Mouse (Mus musculus) naive thymus-derived CD4-positive, alpha-beta T cell, adult 2 months (primary cell): ENCODE data around the gene Prom1.
A peak's percentile ranks its signal among the peaks of the same experiment; 100 is the strongest.
"Not testable (repeated sequence)": the region's sequence is repeated elsewhere in the genome, so short reads cannot be mapped to it uniquely, and the experiment has no call there.

Experiments used
- DNase-seq: peaks from one replicate; pipeline ENCODE4 v3.0.0-alpha.2; 2011; ENCODE audit warnings: low read depth

Prom1 gene

DNA sequence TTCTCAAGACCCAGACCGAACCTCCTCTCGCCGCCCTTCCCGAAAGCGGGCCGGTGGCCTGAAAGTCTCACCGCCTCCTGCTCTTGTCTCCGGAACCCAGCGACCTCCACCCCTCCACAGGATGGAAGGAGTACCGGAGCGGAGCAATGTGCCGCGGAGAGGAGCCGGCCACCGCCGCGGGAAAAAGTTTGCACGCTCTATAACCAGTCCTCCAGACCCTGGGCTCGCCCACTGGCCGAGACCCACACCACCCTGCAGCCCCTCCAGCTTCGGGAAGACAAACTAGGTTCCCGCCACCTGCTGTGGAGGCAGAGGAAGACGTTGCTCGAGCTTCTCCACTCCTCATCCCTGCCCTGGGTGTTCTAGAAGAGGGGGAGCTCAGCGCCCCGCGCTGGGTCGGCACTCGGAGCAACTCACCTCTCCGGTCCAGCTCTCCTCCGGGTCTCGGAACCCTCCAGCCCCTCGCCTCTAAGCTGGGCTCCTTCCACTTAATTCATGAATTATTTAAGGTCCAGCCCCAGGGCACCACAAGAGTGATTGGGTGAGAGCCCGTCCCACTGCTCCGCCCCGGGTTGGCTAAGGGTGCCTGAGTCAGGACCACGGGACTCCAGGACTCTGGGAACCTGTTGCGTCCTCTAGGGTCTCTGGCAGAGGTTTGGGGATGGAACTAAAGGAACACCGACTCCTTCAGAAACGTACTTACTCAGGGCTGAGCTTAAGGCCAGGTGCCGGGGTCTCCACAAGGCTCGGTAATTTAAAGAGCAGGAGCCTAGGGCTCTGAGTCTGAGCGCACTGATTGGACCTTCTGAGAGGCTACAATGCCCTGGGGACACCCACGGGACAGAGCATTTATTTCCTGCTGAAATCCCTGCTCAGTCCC, at the start of gene Prom1:
TSS of gene Prom1 (minus strand) at position 802 of the 880 bp plus-strand sequence.
- no peak for DNase-seq

DNA sequence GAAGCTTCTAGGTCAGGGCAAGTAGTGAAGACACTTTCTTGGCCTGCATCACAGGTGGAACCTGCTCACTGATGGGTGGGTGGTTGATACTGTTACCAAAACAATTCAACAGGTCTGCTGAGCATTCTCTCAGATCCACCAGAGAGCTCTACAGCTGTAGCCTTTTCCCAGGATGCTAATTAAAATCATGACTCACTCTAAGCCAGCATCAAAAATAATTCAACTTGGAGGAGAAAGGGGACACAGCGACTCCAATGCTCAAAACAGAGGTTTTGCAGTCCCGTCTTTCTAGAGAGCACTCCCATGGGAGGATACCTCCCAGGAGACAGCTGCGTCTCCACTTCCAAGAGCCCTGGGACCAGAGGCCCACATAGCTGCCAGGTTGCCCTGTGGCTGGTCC, 45.9 kb upstream of the Prom1 start:
- DNase-seq, result no peak

DNA sequence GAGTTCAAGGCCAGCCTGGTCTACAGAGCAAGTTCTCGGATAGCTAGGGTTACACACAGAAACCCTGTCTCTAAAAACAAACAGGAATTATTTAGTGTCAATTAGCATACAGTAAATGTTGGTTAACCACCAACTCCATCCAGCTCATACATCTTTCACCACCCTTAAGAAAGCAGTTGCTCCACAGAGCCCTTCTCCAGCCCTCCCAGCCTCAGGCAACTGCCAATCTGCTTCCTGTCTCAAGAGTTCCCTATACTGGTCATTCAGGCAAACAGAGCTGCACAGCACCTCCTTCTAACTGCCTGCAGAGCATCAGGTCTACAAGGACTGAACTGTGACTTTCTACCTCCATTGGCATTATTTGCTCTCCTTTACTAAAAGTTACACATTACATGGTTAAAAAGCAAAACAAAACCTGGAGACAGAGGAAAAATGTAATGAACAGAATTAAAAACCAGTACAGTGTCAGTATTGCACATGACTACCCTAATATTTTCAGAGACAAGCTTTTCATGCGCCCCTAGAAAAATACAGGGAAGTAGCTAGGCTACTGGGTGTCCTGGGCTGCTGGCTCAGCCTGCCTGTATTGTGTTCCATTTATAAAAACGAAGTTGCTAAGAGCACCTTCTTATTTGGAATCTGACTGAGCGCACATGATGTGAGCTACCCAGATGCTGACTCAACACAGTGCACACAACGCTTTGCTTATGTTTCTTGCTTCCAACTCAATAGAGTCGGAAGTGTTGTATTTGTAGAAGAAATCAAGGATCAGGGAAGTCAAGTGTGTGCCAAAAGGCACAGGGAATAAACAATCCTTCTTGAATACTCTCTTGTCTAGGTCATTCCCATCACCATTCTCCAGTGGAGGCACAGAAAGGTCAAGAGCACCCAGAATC, 44.9 kb upstream of the Prom1 start:
- no peak for DNase-seq

- no peak for DNase-seq
Measured at GRCm38 (mm10) chr5:44143467-44144235, 41.8 kb upstream of the Prom1 start.

DNA sequence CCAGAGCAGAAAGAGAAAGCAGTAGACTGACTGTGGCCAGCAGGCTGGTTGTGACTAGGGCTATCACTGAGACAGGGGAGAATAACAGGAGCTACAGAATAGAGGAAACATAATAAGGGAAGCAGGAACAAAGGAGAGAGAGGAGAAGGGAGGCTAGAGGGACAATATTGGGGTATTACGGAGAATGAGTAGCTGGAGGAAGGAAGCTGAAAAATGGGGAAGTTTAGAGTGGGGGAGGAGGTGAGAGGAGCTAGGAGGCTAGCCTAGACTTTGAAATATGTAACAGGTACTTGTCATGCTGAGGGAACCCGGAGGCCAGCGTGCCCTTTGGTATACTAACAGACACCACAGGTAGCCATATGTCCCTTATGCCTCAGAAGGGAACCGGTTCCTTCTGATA, 25.7 kb upstream of the Prom1 start:
- DNase-seq, result no peak

DNA sequence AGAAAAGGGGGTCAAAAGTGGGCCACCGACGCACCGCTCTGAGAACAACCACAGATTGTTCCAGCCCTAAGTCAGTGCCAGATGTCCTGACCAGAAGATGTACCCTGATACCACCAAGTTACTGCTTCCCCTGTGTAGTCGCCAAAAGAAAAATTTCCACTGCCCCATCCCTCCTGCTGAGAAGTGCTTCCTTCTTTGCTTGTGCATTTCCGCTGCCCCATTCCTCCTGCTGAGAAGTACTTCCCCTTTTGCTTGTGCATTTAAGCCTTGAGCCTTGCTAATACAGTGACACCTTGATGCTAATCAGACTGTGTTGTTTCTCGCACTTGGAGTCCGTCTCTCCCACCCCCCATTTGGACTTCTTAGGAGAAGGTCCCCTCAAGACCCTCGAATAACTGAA, 24.7 kb upstream of the Prom1 start:
- not testable (repeated sequence) for DNase-seq

DNA sequence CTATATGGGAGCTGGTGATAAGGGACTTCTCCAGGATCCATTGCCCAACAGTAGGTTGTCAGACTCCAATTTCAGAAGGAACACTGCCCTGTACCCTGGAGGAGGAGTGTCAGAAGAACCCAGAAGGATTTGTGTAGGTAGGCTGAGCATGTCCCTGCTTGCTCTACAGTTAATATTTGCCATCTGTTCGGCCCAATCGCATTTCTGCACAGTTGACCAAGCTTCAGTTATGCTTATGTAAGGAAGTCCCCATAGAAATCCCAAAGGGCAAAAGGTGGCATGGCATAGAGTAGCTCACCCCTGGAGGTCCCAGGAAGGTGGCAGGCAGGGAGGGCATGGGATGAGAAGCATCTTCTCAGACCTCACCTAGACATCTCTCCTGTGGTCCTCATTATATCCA, 19.6 kb upstream of the Prom1 start:
- no peak for DNase-seq

- no peak for DNase-seq
Measured at GRCm38 (mm10) chr5:44113138-44113537, 11.3 kb upstream of the Prom1 start.

GRCm38 (mm10) chr5:44109121-44109520, 7.3 kb upstream of the Prom1 start:
- DNase-seq, result no peak

DNA sequence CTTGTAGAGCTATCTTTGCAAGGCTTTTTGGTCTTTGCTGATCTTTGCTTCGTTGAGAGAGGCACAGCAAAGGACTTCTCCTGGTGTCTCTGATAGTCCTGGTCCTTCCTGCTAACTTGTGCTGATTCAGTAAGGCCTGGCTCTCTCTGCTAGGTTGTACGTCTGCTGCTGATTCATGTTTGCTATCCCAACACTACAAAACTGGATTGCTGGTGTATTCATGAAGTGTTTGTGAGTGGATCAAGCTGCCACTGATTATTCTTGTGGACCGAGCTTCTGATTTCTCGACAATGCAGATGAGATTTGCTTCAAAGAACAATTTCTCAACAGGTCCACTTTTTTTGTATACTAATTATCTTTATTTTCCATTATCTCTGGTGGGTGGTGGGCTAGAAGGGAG, 6.3 kb upstream of the Prom1 start:
- no peak for DNase-seq

- DNase-seq, result no peak
Measured at GRCm38 (mm10) chr5:44105192-44105591, 3.4 kb upstream of the Prom1 start.

DNA sequence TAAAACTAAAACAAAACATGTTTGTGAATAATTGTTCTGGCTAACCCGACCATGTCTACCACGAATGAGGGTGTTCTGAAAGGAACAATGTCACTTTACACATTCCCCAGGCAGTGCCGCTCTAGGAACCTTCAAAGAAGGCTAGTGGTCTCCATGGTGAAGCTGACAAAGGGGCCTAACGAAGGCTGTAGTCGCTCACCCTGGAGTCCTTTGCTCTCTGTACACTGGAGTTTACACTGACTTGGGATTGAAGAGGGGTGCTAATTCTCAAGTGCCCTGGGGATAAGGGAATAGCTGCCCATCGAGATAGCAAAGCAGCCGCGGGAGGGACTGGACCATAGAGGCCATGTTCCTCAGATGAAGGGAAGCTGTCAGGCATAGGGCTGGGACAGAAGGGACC, 2.9 kb upstream of the Prom1 start:
- DNase-seq, result no peak

GRCm38 (mm10) chr5:44104120-44104519, 2.3 kb upstream of the Prom1 start:
- DNase-seq, result peak; percentile 1

GRCm38 (mm10) chr5:44103121-44103520, 1.3 kb upstream of the Prom1 start:
- no peak for DNase-seq

- no peak for DNase-seq
Measured at GRCm38 (mm10) chr5:44100544-44101230, 1.1 kb downstream of the Prom1 start.

DNA sequence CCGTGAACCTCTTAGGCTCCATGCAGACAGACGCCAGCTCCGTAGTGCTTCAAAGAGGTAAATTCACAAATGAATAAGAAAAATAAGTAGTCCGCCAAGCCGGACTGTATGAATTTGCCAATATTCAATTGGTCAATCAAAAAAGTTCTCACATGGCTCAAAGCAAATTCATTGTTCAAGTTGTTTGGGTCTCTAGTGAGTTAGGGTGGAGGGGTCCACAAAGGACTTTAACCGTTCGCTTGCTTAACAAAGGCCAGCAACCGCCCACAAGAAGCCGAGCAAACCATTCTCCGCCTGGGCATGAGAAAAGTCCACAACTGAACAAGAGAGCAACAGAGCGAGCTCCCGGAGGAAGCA, 1.7 kb downstream of the Prom1 start:
- DNase-seq, result no peak

- DNase-seq, result no peak
Measured at GRCm38 (mm10) chr5:44096996-44097395, 4.8 kb downstream of the Prom1 start.

DNA sequence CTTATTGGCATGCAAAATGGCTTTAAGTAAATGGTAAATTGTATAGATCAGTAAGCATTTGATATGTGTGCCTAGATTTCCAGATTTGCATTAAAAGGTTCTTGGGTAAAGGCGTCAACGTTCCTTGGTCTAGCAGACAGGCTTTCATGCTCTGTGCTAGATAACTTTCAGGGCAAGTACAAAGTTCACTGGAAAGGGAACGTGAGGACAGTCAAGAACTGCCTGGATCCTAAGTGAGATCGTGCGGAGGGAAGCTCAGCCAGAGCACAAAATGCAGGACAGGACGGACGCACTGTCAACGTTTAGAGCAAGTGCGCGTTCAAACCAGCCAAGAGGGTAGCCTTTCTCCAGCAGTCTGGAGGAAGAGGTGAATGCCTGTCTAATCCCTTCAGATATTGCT, 5.7 kb downstream of the Prom1 start:
- no peak for DNase-seq

- no peak for DNase-seq
Measured at GRCm38 (mm10) chr5:44095697-44096096, 6.1 kb downstream of the Prom1 start.

GRCm38 (mm10) chr5:44087034-44087433, 14.8 kb downstream of the Prom1 start:
- DNase-seq, result no peak

DNA sequence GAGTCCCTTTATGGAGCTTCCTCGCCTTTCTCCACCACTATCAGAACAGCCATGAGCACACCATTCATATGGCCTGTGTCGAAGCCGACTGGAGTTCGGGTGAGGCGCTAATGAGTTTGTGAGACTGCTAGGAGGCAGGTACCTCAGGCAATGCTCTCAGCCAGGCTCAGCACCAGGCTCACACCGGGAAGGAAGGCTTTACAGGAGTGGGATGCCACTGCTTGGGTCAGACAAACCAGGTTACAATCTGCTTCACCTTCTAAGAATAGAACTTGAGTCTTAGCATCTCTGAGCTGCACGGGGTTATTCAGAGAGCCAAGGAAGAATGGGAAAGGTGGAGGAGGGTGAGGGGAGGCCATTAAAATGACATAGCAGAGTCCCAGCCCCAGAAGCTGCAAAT, 16.0 kb downstream of the Prom1 start:
- no peak for DNase-seq

DNA sequence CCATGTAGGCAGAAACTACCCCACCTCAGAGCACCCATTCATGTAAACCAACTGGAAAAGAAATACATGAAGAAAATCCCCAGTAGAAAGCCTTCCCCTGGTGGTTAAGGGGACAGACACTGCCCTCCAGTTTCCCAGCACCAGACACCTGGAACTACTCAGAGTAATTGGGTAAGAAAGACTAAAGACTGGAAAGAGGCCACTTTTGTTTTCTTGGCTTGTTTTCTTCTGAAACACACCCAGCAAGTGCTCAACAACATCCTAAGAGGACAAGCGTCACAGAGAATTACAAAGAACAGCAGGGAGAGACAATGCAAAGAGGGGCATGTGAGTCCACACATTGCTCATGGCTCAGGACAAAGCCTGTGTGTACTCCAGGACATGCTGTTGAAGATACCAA, 20.7 kb downstream of the Prom1 start:
- DNase-seq, result no peak
